Mouse (Mus musculus) forebrain, embryonic 12.5 days (tissue): ENCODE results near the gene Mvb12b. TPM values are rescaled to one million over a fixed set of nuclear protein-coding genes. Genes with fewer than 3 reads are reported as not detected.

Experiments used
- ATAC-seq: fragments of 200-750 bp; cut with Nextera tagmentation; 2 replicates; pipeline ENCODE4 v1.8.0; 2017; ENCODE audit warnings: moderate TSS enrichment; ENCODE audit not compliant: low FRiP score
- H3K27ac ChIP-seq: fragments of 300-500 bp; sonication (generic); 2 replicates; pipeline ENCODE4 v1.5.1; 2016; ENCODE audit warnings: mild to moderate bottlenecking
- H3K27me3 ChIP-seq: fragments of 300-500 bp; sonication (generic); 2 replicates; pipeline ENCODE4 v1.6.1; 2016; ENCODE audit warnings: mild to moderate bottlenecking
- H3K36me3 ChIP-seq: fragments of 300-500 bp; sonication (generic); replicated peaks from 2 replicates; pipeline ENCODE4 v1.6.1; 2016; ENCODE audit warnings: mild to moderate bottlenecking
- H3K4me1 ChIP-seq: fragments of 300-500 bp; sonication (generic); 2 replicates; pipeline ENCODE4 v1.6.1; 2016
- H3K4me2 ChIP-seq: fragments of 300-500 bp; sonication (generic); 2 replicates; pipeline ENCODE4 v1.6.1; 2016; ENCODE audit warnings: mild to moderate bottlenecking, moderate library complexity
- H3K4me3 ChIP-seq: fragments of 300-500 bp; sonication (generic); replicated peaks from 2 replicates; pipeline ENCODE4 v1.5.1; 2016; ENCODE audit warnings: mild to moderate bottlenecking
- H3K9ac ChIP-seq: fragments of 300-500 bp; sonication (generic); 2 replicates; pipeline ENCODE4 v1.6.1; 2016; ENCODE audit warnings: mild to moderate bottlenecking
- H3K9me3 ChIP-seq: fragments of 300-500 bp; sonication (generic); 2 replicates; pipeline ENCODE4 v1.6.1; 2016
- WGBS: fragments of 180-500 bp; shearing (Covaris S2); methylation state at CpG from one replicate; pipeline ENCODE4 v1.1.7; 2016; 5-methylcytosine and 5-hydroxymethylcytosine counted together
- polyA plus RNA-seq: library from polyadenylated mRNA; unstranded; fragments of >200 nt; fragmentation: Nextera tagmentation; extraction: Ambion mirVana; gene quantifications from 2 replicates; pipeline ENCODE4 v1.2.1, GENCODE M21; 2016

Mvb12b gene
- polyA plus RNA-seq: 51.5 and 64.7 TPM in 2 replicates

GRCm38 (mm10) chr2:33887328-33888099, at the start of gene Mvb12b:
TSS of gene Mvb12b (minus strand) at chr2:33887946.
- H3K27me3 ChIP-seq: no peaks in the 10 kb centered on the region
- H3K4me1 ChIP-seq: peaks cover 39% of the 10 kb centered on the region
- H3K9ac ChIP-seq: peak within 1 kb of the TSS; percentile 99
- peak within 1 kb of the TSS; percentile 98 for H3K27ac ChIP-seq
- peak within 1 kb of the TSS; percentile 91 for H3K4me2 ChIP-seq
- ATAC-seq: peak; percentile 77
- H3K4me3 ChIP-seq: peak within 1 kb of the TSS; percentile 89
- no peaks in the 10 kb centered on the region for H3K36me3 ChIP-seq
- under 1% methylated on average over 30 of the region's 67 CpGs for WGBS
- H3K9me3 ChIP-seq: no peaks in the 10 kb centered on the region

- H3K9me3 ChIP-seq: no peaks in the 10 kb centered on the region
- peaks cover 4% of the 10 kb centered on the region; the same call in 1 of the 2 replicates for H3K4me1 ChIP-seq
- H3K4me2 ChIP-seq: no peak overlapping the region
- no peaks in the 10 kb centered on the region for H3K36me3 ChIP-seq
- ATAC-seq: no peak
- no peak overlapping the region for H3K4me3 ChIP-seq
- no peak overlapping the region for H3K9ac ChIP-seq
- 40% methylated on average over 9 of the region's 9 CpGs for WGBS
- 0 out of 2 replicates have a peak overlapping the region, but pooled peaks have one; percentile 21 for H3K27ac ChIP-seq
- H3K27me3 ChIP-seq: no peaks in the 10 kb centered on the region
Observed at GRCm38 (mm10) chr2:33935756-33936155, 48.0 kb upstream of the Mvb12b start.

DNA sequence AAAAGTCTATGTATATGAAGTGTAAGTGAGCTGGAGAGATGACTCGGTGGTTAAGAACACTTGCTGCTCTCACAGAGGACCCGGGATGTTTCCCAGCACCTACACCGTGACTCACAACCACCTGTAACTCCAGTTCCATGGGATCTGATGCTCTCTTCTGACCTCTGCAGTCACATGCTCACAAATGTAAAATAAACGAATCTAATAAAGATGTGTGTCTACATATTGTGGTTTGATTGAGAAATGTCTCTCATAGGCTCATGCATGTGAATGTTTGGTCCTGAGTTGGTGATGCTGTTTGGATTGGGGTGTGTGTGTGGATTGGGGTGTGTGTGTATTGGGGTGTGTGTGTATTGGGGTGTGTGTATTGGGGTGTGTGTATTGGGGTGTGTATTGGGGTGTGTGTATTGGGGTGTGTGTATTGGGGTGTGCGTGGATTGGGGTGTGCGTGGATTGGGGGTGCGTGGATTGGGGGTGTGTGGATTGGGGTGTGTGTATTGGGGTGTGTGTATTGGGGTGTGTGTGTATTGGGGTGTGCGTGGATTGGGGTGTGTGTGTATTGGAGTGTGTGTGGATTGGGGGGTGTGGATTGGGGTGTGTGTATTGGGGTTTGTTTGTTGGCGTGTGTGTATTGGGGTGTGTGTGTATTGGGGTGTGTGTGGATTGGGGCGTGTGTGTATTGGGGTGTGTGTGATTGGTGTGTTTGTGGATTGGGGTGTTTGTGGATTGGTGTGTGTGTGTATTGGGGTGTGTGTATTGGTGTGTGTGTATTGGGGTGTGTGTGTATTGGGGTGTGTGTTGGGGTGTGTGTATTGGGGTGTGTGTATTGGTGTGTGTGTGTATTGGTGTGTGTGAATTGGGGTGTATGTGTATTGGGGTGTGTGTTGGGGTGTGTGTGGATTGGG, 46.1 kb upstream of the Mvb12b start:
- H3K9me3 ChIP-seq: no peaks in the 10 kb centered on the region
- peaks cover 4% of the 10 kb centered on the region; the same call in 1 of the 2 replicates for H3K4me1 ChIP-seq
- WGBS: 65% methylated on average over 10 of the region's 10 CpGs
- H3K4me3 ChIP-seq: no peak overlapping the region
- no peak overlapping the region for H3K9ac ChIP-seq
- no peak overlapping the region for H3K4me2 ChIP-seq
- H3K27me3 ChIP-seq: no peaks in the 10 kb centered on the region
- no peak overlapping the region for H3K27ac ChIP-seq
- H3K36me3 ChIP-seq: no peaks in the 10 kb centered on the region
- ATAC-seq: peak; percentile 67; the same call in 1 of the 2 replicates

GRCm38 (mm10) chr2:33931161-33931560, 43.4 kb upstream of the Mvb12b start:
- Histone ChIP-seq H3K27me3 (no peaks in the 10 kb centered on the region), H3K4me3 (no peak overlapping the region), H3K9me3 (no peaks in the 10 kb centered on the region), H3K27ac (no peak overlapping the region), H3K4me2 (no peak overlapping the region), H3K4me1 (peaks cover 4% of the 10 kb centered on the region; the same call in 1 of the 2 replicates), H3K36me3 (no peaks in the 10 kb centered on the region), H3K9ac (no peak overlapping the region)
- ATAC-seq: no peak
- 81% methylated on average over 5 of the region's 5 CpGs for WGBS

- Histone ChIP-seq H3K4me1 (peaks cover 12% of the 10 kb centered on the region), H3K9me3 (no peaks in the 10 kb centered on the region), H3K27ac (no peak overlapping the region), H3K27me3 (peaks cover 28% of the 10 kb centered on the region), H3K4me2 (no peak overlapping the region), H3K9ac (no peak overlapping the region), H3K4me3 (no peak overlapping the region), H3K36me3 (no peaks in the 10 kb centered on the region)
- WGBS: 77% methylated on average over 5 of the region's 5 CpGs
- ATAC-seq: no peak
Observed at GRCm38 (mm10) chr2:33925288-33925687, 37.5 kb upstream of the Mvb12b start.

DNA sequence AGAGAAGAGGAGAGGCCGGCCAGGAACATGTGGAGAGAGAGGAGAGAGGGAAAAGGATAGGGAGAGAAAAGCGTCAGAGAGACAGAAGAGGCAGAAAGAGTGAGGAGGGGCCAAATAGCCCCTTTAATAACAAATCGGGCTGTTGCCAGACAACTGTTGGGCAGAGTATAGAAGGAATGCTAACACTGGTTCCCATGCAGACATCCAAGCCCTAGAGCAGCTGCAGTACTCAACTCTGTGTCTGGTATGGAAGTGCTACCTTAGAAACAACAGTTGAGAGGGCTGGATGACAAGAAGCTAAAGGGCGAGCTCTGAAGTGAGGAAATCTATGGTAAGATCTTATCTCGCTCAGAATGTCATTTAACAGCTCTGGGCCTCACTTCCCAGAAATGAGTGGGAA, 35.7 kb upstream of the Mvb12b start:
- no peak overlapping the region for H3K9ac ChIP-seq
- H3K4me2 ChIP-seq: no peak overlapping the region
- no peak overlapping the region for H3K27ac ChIP-seq
- no peak overlapping the region for H3K4me3 ChIP-seq
- peaks cover 42% of the 10 kb centered on the region for H3K27me3 ChIP-seq
- peaks cover 20% of the 10 kb centered on the region for H3K4me1 ChIP-seq
- no peak for ATAC-seq
- WGBS: 75% methylated on average over 5 of the region's 5 CpGs
- no peaks in the 10 kb centered on the region for H3K9me3 ChIP-seq
- no peaks in the 10 kb centered on the region for H3K36me3 ChIP-seq

- peaks cover 42% of the 10 kb centered on the region for H3K27me3 ChIP-seq
- 82% methylated on average over 2 of the region's 2 CpGs for WGBS
- no peak overlapping the region for H3K27ac ChIP-seq
- H3K9ac ChIP-seq: no peak overlapping the region
- no peaks in the 10 kb centered on the region for H3K36me3 ChIP-seq
- H3K4me2 ChIP-seq: no peak overlapping the region
- H3K4me1 ChIP-seq: peaks cover 20% of the 10 kb centered on the region
- no peak overlapping the region for H3K4me3 ChIP-seq
- no peak for ATAC-seq
- no peaks in the 10 kb centered on the region for H3K9me3 ChIP-seq
Observed at GRCm38 (mm10) chr2:33922466-33922865, 34.7 kb upstream of the Mvb12b start.

- peak overlapping the region; percentile 26 for H3K4me2 ChIP-seq
- peaks cover 42% of the 10 kb centered on the region for H3K27me3 ChIP-seq
- H3K9me3 ChIP-seq: no peaks in the 10 kb centered on the region
- H3K4me3 ChIP-seq: no peak overlapping the region
- 18% methylated on average over 22 of the region's 22 CpGs for WGBS
- H3K36me3 ChIP-seq: no peaks in the 10 kb centered on the region
- H3K27ac ChIP-seq: no peak overlapping the region
- H3K4me1 ChIP-seq: peaks cover 17% of the 10 kb centered on the region
- peak overlapping the region; percentile 44; the same call in 1 of the 2 replicates for H3K9ac ChIP-seq
- no peak for ATAC-seq
Observed at GRCm38 (mm10) chr2:33919934-33920615, 32.3 kb upstream of the Mvb12b start.

- no peaks in the 10 kb centered on the region for H3K36me3 ChIP-seq
- no peak overlapping the region for H3K4me2 ChIP-seq
- H3K27me3 ChIP-seq: peaks cover 37% of the 10 kb centered on the region
- ATAC-seq: no peak
- no peak overlapping the region for H3K27ac ChIP-seq
- 87% methylated on average over 3 of the region's 3 CpGs for WGBS
- no peak overlapping the region for H3K9ac ChIP-seq
- peaks cover 17% of the 10 kb centered on the region for H3K4me1 ChIP-seq
- no peak overlapping the region for H3K4me3 ChIP-seq
- H3K9me3 ChIP-seq: no peaks in the 10 kb centered on the region
Observed at GRCm38 (mm10) chr2:33918824-33919223, 31.1 kb upstream of the Mvb12b start.

GRCm38 (mm10) chr2:33918318-33918717, 30.6 kb upstream of the Mvb12b start:
- Histone ChIP-seq H3K27ac (no peak overlapping the region), H3K36me3 (no peaks in the 10 kb centered on the region), H3K9me3 (no peaks in the 10 kb centered on the region), H3K9ac (no peak overlapping the region), H3K4me1 (peaks cover 17% of the 10 kb centered on the region), H3K4me3 (no peak overlapping the region), H3K4me2 (no peak overlapping the region), H3K27me3 (peaks cover 37% of the 10 kb centered on the region)
- ATAC-seq: no peak
- 76% methylated on average over 6 of the region's 6 CpGs for WGBS

GRCm38 (mm10) chr2:33916603-33917002, 28.9 kb upstream of the Mvb12b start:
- 22% methylated on average over 11 of the region's 11 CpGs for WGBS
- no peak overlapping the region for H3K4me3 ChIP-seq
- H3K9me3 ChIP-seq: no peaks in the 10 kb centered on the region
- no peak overlapping the region for H3K9ac ChIP-seq
- no peak for ATAC-seq
- peaks cover 27% of the 10 kb centered on the region for H3K27me3 ChIP-seq
- H3K4me1 ChIP-seq: peaks cover 17% of the 10 kb centered on the region
- H3K27ac ChIP-seq: 0 out of 2 replicates have a peak overlapping the region, but pooled peaks have one; percentile 36
- no peaks in the 10 kb centered on the region for H3K36me3 ChIP-seq
- no peak overlapping the region for H3K4me2 ChIP-seq

- no peaks in the 10 kb centered on the region for H3K9me3 ChIP-seq
- H3K27me3 ChIP-seq: 0 out of 2 replicates have a peak, but pooled peaks cover 11% of the 10 kb centered on the region
- ATAC-seq: no peak
- WGBS: 81% methylated on average over 8 of the region's 8 CpGs
- H3K4me2 ChIP-seq: no peak overlapping the region
- no peaks in the 10 kb centered on the region for H3K36me3 ChIP-seq
- H3K9ac ChIP-seq: no peak overlapping the region
- H3K4me3 ChIP-seq: no peak overlapping the region
- H3K4me1 ChIP-seq: peaks cover 9% of the 10 kb centered on the region
- no peak overlapping the region for H3K27ac ChIP-seq
Observed at GRCm38 (mm10) chr2:33914998-33915397, 27.3 kb upstream of the Mvb12b start.
